Mouse (Mus musculus): Measurements from ENCODE around the gene Polr3b. TPM values are rescaled to one million over a fixed set of nuclear protein-coding genes. Genes with fewer than 3 reads are reported as not detected.

The Polr3b gene
- polyA plus RNA-seq, 1 experiment from 2014 or later: 8.0 TPM

GRCm38 (mm10) chr10:84646506-84647102 is 24.5 kb downstream of the Polr3b start:
- no peak overlapping the region for H3K4me3 ChIP-seq
- peak overlapping the region; percentile 6; the same call in 1 of the 2 replicates for H3K27ac ChIP-seq
- peaks cover 3% of the 10 kb centered on the region; the same call in 1 of the 2 replicates for H3K4me1 ChIP-seq (replicated peaks)
- no peaks in the 10 kb centered on the region for H3K9me3 ChIP-seq (replicated peaks)
- no peak overlapping the region for H3K9ac ChIP-seq
- 78% methylated on average over 12 of the region's 12 CpGs for WGBS
- H3K36me3 ChIP-seq: peaks cover 20% of the 10 kb centered on the region; the same call in 1 of the 2 replicates
- H3K4me2 ChIP-seq: no peak overlapping the region
- ATAC-seq (replicated peaks; ENCODE audit: insufficient number of reproducible peaks, insufficient read depth, low FRiP score, low read depth): no peak
- no peaks in the 10 kb centered on the region for H3K27me3 ChIP-seq

DNA sequence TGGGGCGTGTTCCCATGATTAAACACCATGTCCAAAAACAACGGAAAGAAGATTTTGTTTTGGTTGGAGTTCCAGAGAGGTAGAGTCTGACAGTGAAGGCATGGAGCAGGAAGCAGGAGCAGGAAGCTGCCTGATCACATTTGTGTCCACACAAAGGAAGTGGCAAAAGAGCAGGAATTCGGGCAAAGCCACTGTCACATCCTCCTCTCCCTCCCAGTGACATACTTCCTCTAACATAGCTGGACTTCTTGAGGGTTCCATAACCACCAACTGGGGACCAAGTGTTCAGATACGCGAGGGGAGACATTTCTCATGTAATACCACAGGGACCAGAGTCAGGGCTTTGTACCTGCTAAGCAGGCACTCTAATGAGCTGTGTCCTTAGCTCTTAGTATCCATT is 25.2 kb downstream of the Polr3b start:
- no peaks in the 10 kb centered on the region for H3K27me3 ChIP-seq
- WGBS: 75% methylated on average over 5 of the region's 5 CpGs

GRCm38 (mm10) chr10:84648911-84649310 is 26.8 kb downstream of the Polr3b start:
- Histone ChIP-seq H3K4me2 (no peak overlapping the region), H3K9ac (no peak overlapping the region), H3K27ac (no peak overlapping the region), H3K27me3 (no peaks in the 10 kb centered on the region), H3K36me3 (peaks cover 24% of the 10 kb centered on the region; the same call in 1 of the 2 replicates), H3K4me3 (no peak overlapping the region), H3K4me1 (replicated peaks) (peaks cover under 1% of the 10 kb centered on the region; the same call in 1 of the 2 replicates), H3K9me3 (replicated peaks) (no peaks in the 10 kb centered on the region)
- no peak for ATAC-seq (replicated peaks; ENCODE audit: insufficient number of reproducible peaks, insufficient read depth, low FRiP score, low read depth)
- WGBS: 71% methylated on average over 4 of the region's 4 CpGs

More for the DNA sequence above, 25.2 kb downstream of the Polr3b start:
- Histone ChIP-seq H3K4me2 (no peak overlapping the region), H3K27ac (no peak overlapping the region), H3K4me3 (no peak overlapping the region), H3K9ac (no peak overlapping the region), H3K9me3 (replicated peaks) (no peaks in the 10 kb centered on the region), H3K36me3 (peaks cover 20% of the 10 kb centered on the region; the same call in 1 of the 2 replicates), H3K4me1 (replicated peaks) (peaks cover 3% of the 10 kb centered on the region; the same call in 1 of the 2 replicates)
- no peak for ATAC-seq (replicated peaks; ENCODE audit: insufficient number of reproducible peaks, insufficient read depth, low FRiP score, low read depth)

- Histone ChIP-seq H3K9ac (no peak overlapping the region), H3K4me3 (no peak overlapping the region), H3K4me1 (replicated peaks) (peaks cover 16% of the 10 kb centered on the region), H3K36me3 (peaks cover 6% of the 10 kb centered on the region; the same call in 1 of the 2 replicates), H3K9me3 (replicated peaks) (no peaks in the 10 kb centered on the region), H3K27ac (no peak overlapping the region), H3K27me3 (no peaks in the 10 kb centered on the region), H3K4me2 (no peak overlapping the region)
- ATAC-seq (replicated peaks; ENCODE audit: insufficient number of reproducible peaks, insufficient read depth, low FRiP score, low read depth): no peak
- WGBS: 74% methylated on average over 4 of the region's 4 CpGs
Measured at GRCm38 (mm10) chr10:84654029-84654428, 31.9 kb downstream of the Polr3b start.

GRCm38 (mm10) chr10:84654731-84655130 is 32.6 kb downstream of the Polr3b start:
- H3K27me3 ChIP-seq: no peaks in the 10 kb centered on the region
- ATAC-seq (replicated peaks; ENCODE audit: insufficient number of reproducible peaks, insufficient read depth, low FRiP score, low read depth): no peak
- H3K9me3 ChIP-seq (replicated peaks): no peaks in the 10 kb centered on the region
- H3K27ac ChIP-seq: no peak overlapping the region
- no peak overlapping the region for H3K4me2 ChIP-seq
- H3K36me3 ChIP-seq: peaks cover 6% of the 10 kb centered on the region; the same call in 1 of the 2 replicates
- H3K4me3 ChIP-seq: no peak overlapping the region
- WGBS: 88% methylated on average over 4 of the region's 4 CpGs
- H3K4me1 ChIP-seq (replicated peaks): peaks cover 18% of the 10 kb centered on the region
- H3K9ac ChIP-seq: no peak overlapping the region

GRCm38 (mm10) chr10:84656618-84657017 is 34.5 kb downstream of the Polr3b start:
- no peak overlapping the region for H3K27ac ChIP-seq
- no peak overlapping the region for H3K9ac ChIP-seq
- no peak overlapping the region for H3K4me2 ChIP-seq
- no peaks in the 10 kb centered on the region for H3K9me3 ChIP-seq (replicated peaks)
- 64% methylated on average over 4 of the region's 4 CpGs for WGBS
- no peak overlapping the region for H3K4me3 ChIP-seq
- no peaks in the 10 kb centered on the region for H3K27me3 ChIP-seq
- ATAC-seq (replicated peaks; ENCODE audit: insufficient number of reproducible peaks, insufficient read depth, low FRiP score, low read depth): no peak
- H3K36me3 ChIP-seq: peaks cover 10% of the 10 kb centered on the region
- H3K4me1 ChIP-seq (replicated peaks): peaks cover 18% of the 10 kb centered on the region

- Histone ChIP-seq H3K36me3 (peaks cover 16% of the 10 kb centered on the region), H3K4me3 (no peak overlapping the region), H3K27ac (peak overlapping the region; percentile 60; the same call in 1 of the 2 replicates), H3K9me3 (replicated peaks) (no peaks in the 10 kb centered on the region), H3K9ac (no peak overlapping the region), H3K27me3 (no peaks in the 10 kb centered on the region), H3K4me2 (no peak overlapping the region), H3K4me1 (replicated peaks) (peaks cover 18% of the 10 kb centered on the region)
- 38% methylated on average over 6 of the region's 6 CpGs for WGBS
- ATAC-seq (replicated peaks; ENCODE audit: insufficient number of reproducible peaks, insufficient read depth, low FRiP score, low read depth): no peak
Measured at GRCm38 (mm10) chr10:84657437-84658087, 35.5 kb downstream of the Polr3b start.

DNA sequence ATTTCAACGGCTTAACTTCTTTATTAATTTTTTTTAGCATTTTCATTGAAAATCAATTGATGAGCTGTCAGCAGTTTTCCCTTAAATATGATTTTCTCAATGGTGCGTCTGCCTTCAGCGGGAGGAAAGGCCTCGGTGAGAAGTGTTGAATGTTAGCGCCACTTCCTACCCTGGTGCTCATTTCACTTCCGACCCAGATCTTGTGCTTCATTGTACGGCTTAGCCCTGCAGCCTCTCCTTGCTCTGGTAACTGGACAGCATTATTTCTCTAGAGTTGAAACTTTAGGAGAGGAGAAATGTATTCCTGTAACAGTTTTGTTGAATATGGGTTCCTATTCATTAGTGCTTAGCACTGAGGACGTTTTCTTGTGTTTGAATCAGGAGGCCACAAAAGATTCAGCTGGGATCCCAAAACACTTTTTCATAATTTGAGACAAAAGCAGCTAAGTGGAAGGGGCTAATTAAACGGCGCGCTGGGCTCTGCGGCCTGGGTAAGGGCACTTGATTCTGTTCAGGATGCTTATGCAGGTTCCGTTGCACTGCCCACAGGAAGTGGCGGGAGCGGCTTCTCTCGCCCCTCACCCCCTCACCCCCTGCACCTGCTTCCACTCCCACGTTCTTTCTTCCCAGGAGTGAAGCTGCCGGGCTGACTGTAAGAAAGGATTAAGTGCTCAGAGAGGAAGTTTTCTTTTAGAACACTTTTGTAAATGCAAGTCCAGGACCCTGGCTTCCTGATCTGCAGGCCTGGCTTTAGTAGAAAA is 36.2 kb downstream of the Polr3b start:
- no peak overlapping the region for H3K4me3 ChIP-seq
- ATAC-seq (replicated peaks; ENCODE audit: insufficient number of reproducible peaks, insufficient read depth, low FRiP score, low read depth): no peak
- no peaks in the 10 kb centered on the region for H3K27me3 ChIP-seq
- H3K9me3 ChIP-seq (replicated peaks): no peaks in the 10 kb centered on the region
- H3K4me2 ChIP-seq: no peak overlapping the region
- peaks cover 18% of the 10 kb centered on the region for H3K4me1 ChIP-seq (replicated peaks)
- no peak overlapping the region for H3K9ac ChIP-seq
- H3K36me3 ChIP-seq: peaks cover 10% of the 10 kb centered on the region
- H3K27ac ChIP-seq: peak overlapping the region; percentile 60
- WGBS: 70% methylated on average over 18 of the region's 18 CpGs

- H3K27me3 ChIP-seq: no peaks in the 10 kb centered on the region
- H3K27ac ChIP-seq: no peak overlapping the region
- no peaks in the 10 kb centered on the region for H3K9me3 ChIP-seq (replicated peaks)
- H3K4me2 ChIP-seq: no peak overlapping the region
- H3K4me3 ChIP-seq: no peak overlapping the region
- no peak overlapping the region for H3K9ac ChIP-seq
- H3K36me3 ChIP-seq: peaks cover 10% of the 10 kb centered on the region
- 85% methylated on average over 3 of the region's 3 CpGs for WGBS
- peaks cover 18% of the 10 kb centered on the region for H3K4me1 ChIP-seq (replicated peaks)
- no peak for ATAC-seq (replicated peaks; ENCODE audit: insufficient number of reproducible peaks, insufficient read depth, low FRiP score, low read depth)
Measured at GRCm38 (mm10) chr10:84659281-84659680, 37.2 kb downstream of the Polr3b start.

- Histone ChIP-seq H3K27me3 (no peaks in the 10 kb centered on the region), H3K4me2 (no peak overlapping the region), H3K9me3 (replicated peaks) (no peaks in the 10 kb centered on the region), H3K36me3 (peaks cover 10% of the 10 kb centered on the region), H3K9ac (no peak overlapping the region), H3K4me3 (no peak overlapping the region), H3K27ac (no peak overlapping the region), H3K4me1 (replicated peaks) (peaks cover 12% of the 10 kb centered on the region)
- 95% methylated on average over 6 of the region's 6 CpGs for WGBS
- ATAC-seq (replicated peaks; ENCODE audit: insufficient number of reproducible peaks, insufficient read depth, low FRiP score, low read depth): no peak
Measured at GRCm38 (mm10) chr10:84662138-84662537, 40.0 kb downstream of the Polr3b start.

DNA sequence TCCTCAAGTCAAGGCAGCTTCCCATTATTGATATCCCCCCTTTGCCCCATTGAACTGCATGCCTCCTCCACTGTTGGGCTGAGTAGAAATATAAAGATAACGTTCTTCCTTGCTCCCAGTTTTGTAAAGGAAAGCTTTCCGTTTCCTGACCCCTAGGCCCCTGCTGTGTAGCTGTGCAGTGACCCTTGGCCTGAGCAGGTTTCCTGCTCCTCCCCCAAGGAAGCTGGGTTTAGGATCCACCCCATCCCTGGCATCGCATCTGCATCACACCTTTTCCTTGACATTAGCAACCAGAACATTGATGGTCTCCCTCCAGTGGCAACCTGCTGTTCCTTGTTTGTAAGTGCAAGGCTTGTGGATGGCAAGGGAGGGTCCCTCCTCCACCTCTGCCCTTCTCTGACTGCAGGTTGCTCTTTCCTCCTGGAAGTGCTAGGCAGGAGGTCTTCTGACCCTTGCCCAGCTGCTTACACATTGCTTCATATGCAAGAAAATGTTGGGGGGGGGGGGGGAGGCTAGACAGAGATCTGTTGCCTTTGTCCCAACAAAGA is 43.7 kb downstream of the Polr3b start:
- Histone ChIP-seq H3K36me3 (peaks cover 18% of the 10 kb centered on the region), H3K4me2 (no peak overlapping the region), H3K4me1 (replicated peaks) (no peaks in the 10 kb centered on the region), H3K27me3 (no peaks in the 10 kb centered on the region), H3K4me3 (no peak overlapping the region), H3K9ac (no peak overlapping the region), H3K9me3 (replicated peaks) (no peaks in the 10 kb centered on the region), H3K27ac (no peak overlapping the region)
- no peak for ATAC-seq (replicated peaks; ENCODE audit: insufficient number of reproducible peaks, insufficient read depth, low FRiP score, low read depth)
- 51% methylated on average over 3 of the region's 3 CpGs for WGBS
